Mouse (Mus musculus) liver, embryonic 11.5 days (tissue): ENCODE measurements around the gene Mycbp2. TPM values are rescaled to one million over a fixed set of nuclear protein-coding genes. Genes with fewer than 3 reads are reported as not detected.

Source experiments
- ATAC-seq: fragments of 200-750 bp; cut with Nextera tagmentation; replicated peaks from 2 replicates; pipeline ENCODE4 v1.8.0; 2017; ENCODE audit warnings: moderate number of reproducible peaks, mild to moderate bottlenecking, moderate TSS enrichment, moderate library complexity; ENCODE audit not compliant: low FRiP score
- DNase-seq: peaks from one replicate; pipeline ENCODE4 v3.0.0-alpha.2; 2017; ENCODE audit warnings: low spot score
- H3K27ac ChIP-seq: fragments of 300-500 bp; sonication (generic); 2 replicates; pipeline ENCODE4 v1.5.1; 2014; ENCODE audit warnings: mild to moderate bottlenecking, low read depth, low read length, control low read depth
- H3K27me3 ChIP-seq: fragments of 300-500 bp; sonication (generic); replicated peaks from 2 replicates; pipeline ENCODE4 v1.6.1; 2014; ENCODE audit warnings: low read length, mixed read lengths; ENCODE audit not compliant: control insufficient read depth, insufficient read depth
- H3K36me3 ChIP-seq: fragments of 300-500 bp; sonication (generic); 2 replicates; pipeline ENCODE4 v1.6.1; 2014; ENCODE audit warnings: mild to moderate bottlenecking, low read length, moderate library complexity, mixed read lengths; ENCODE audit not compliant: control insufficient read depth, insufficient read depth
- H3K4me1 ChIP-seq: fragments of 300-500 bp; sonication (generic); replicated peaks from 2 replicates; pipeline ENCODE4 v1.6.1; 2014; ENCODE audit warnings: low read length, mixed read lengths; ENCODE audit not compliant: control insufficient read depth, insufficient read depth
- H3K4me2 ChIP-seq: fragments of 300-500 bp; sonication (generic); 2 replicates; pipeline ENCODE4 v1.6.1; 2014; ENCODE audit warnings: mild to moderate bottlenecking, control low read depth, moderate library complexity
- H3K4me3 ChIP-seq: fragments of 300-500 bp; sonication (generic); 2 replicates; pipeline ENCODE4 v1.5.1; 2014; ENCODE audit warnings: low read depth, low read length, control low read depth
- H3K9ac ChIP-seq: fragments of 300-500 bp; sonication (generic); 2 replicates; pipeline ENCODE4 v1.6.1; 2014; ENCODE audit warnings: low read depth, low read length, control low read depth
- H3K9me3 ChIP-seq: fragments of 300-500 bp; sonication (generic); 2 replicates; pipeline ENCODE4 v1.6.1; 2016; ENCODE audit warnings: low read length, inconsistent platforms, mixed read lengths; ENCODE audit not compliant: control insufficient read depth
- WGBS: fragments of 180-500 bp; shearing (Covaris S2); extraction: QIAGEN DNeasy Blood & Tissue Kit; methylation state at CpG from one replicate; pipeline ENCODE4 v1.1.7; 2014; 5-methylcytosine and 5-hydroxymethylcytosine counted together
- polyA plus RNA-seq: library from polyadenylated mRNA; unstranded; fragments of >200 nt; fragmentation: Nextera tagmentation; extraction: Ambion mirVana; gene quantifications from 2 replicates; pipeline ENCODE4 v1.2.1, GENCODE M21; 2014

Mycbp2 gene
- polyA plus RNA-seq, 1 experiment from 2014 or later = 17.7 TPM

- no peaks in the 10 kb centered on the region for H3K4me1 ChIP-seq
- ATAC-seq (no peak), DNase-seq (no peak)
- WGBS = 91% methylated on average over 5 of the region's 5 CpGs
- H3K9ac ChIP-seq = no peak overlapping the region
- peaks cover 10% of the 10 kb centered on the region for H3K36me3 ChIP-seq
- H3K9me3 ChIP-seq = no peaks in the 10 kb centered on the region
- H3K27ac ChIP-seq = no peak overlapping the region
- H3K4me3 ChIP-seq = no peak overlapping the region
- no peaks in the 10 kb centered on the region for H3K27me3 ChIP-seq
- H3K4me2 ChIP-seq = no peak overlapping the region
Measured at GRCm38 (mm10) chr14:103150139-103150538, 196.5 kb downstream of the Mycbp2 start.

GRCm38 (mm10) chr14:103131991-103132390 lies 214.6 kb downstream of the Mycbp2 start:
- DNase-seq (no peak), ATAC-seq (peak; percentile 56; the same call in 1 of the 2 replicates)
- Histone ChIP-seq H3K9me3 (no peaks in the 10 kb centered on the region), H3K27me3 (no peaks in the 10 kb centered on the region), H3K4me3 (no peak overlapping the region), H3K9ac (no peak overlapping the region), H3K36me3 (peaks cover 28% of the 10 kb centered on the region), H3K4me2 (no peak overlapping the region), H3K27ac (no peak overlapping the region), H3K4me1 (no peaks in the 10 kb centered on the region)
- 66% methylated on average over 2 of the region's 2 CpGs for WGBS

GRCm38 (mm10) chr14:103125756-103126155 lies 220.9 kb downstream of the Mycbp2 start:
- DNase-seq = no peak
- H3K4me3 ChIP-seq = no peak overlapping the region
- H3K27ac ChIP-seq = no peak overlapping the region
- ATAC-seq = no peak
- H3K4me1 ChIP-seq = no peaks in the 10 kb centered on the region
- no peaks in the 10 kb centered on the region for H3K9me3 ChIP-seq
- H3K4me2 ChIP-seq = no peak overlapping the region
- no peaks in the 10 kb centered on the region for H3K27me3 ChIP-seq
- H3K9ac ChIP-seq = no peak overlapping the region
- peaks cover 28% of the 10 kb centered on the region; the same call in 1 of the 2 replicates for H3K36me3 ChIP-seq
- 88% methylated on average over 6 of the region's 6 CpGs for WGBS

- peaks cover 13% of the 10 kb centered on the region for H3K36me3 ChIP-seq
- ATAC-seq (peak; percentile 56), DNase-seq (no peak)
- no peak overlapping the region for H3K27ac ChIP-seq
- H3K27me3 ChIP-seq = no peaks in the 10 kb centered on the region
- no peak overlapping the region for H3K4me2 ChIP-seq
- no peaks in the 10 kb centered on the region for H3K4me1 ChIP-seq
- H3K4me3 ChIP-seq = no peak overlapping the region
- H3K9ac ChIP-seq = no peak overlapping the region
- 93% methylated on average over 3 of the region's 3 CpGs for WGBS
- no peaks in the 10 kb centered on the region for H3K9me3 ChIP-seq
Measured at GRCm38 (mm10) chr14:103114994-103115670, 231.5 kb downstream of the Mycbp2 start.

GRCm38 (mm10) chr14:103112606-103113363 lies 233.8 kb downstream of the Mycbp2 start:
- no peak overlapping the region for H3K9ac ChIP-seq
- no peak overlapping the region for H3K4me3 ChIP-seq
- ATAC-seq (no peak), DNase-seq (no peak)
- no peaks in the 10 kb centered on the region for H3K27me3 ChIP-seq
- H3K36me3 ChIP-seq = peaks cover 4% of the 10 kb centered on the region; the same call in 1 of the 2 replicates
- 87% methylated on average over 3 of the region's 3 CpGs for WGBS
- H3K27ac ChIP-seq = no peak overlapping the region
- no peaks in the 10 kb centered on the region for H3K9me3 ChIP-seq
- H3K4me1 ChIP-seq = no peaks in the 10 kb centered on the region
- H3K4me2 ChIP-seq = no peak overlapping the region

GRCm38 (mm10) chr14:103109971-103110370 lies 236.6 kb downstream of the Mycbp2 start:
- Histone ChIP-seq H3K27ac (no peak overlapping the region), H3K27me3 (no peaks in the 10 kb centered on the region), H3K4me2 (no peak overlapping the region), H3K9me3 (no peaks in the 10 kb centered on the region), H3K9ac (no peak overlapping the region), H3K4me3 (no peak overlapping the region), H3K36me3 (0 out of 2 replicates have a peak, but pooled peaks cover 2% of the 10 kb centered on the region), H3K4me1 (no peaks in the 10 kb centered on the region)
- DNase-seq (no peak), ATAC-seq (no peak)
- WGBS = 83% methylated on average over 4 of the region's 4 CpGs

- ATAC-seq = no peak
- WGBS = 86% methylated on average over 2 of the region's 2 CpGs
Measured at GRCm38 (mm10) chr14:103106301-103106700, 240.3 kb downstream of the Mycbp2 start.

GRCm38 (mm10) chr14:103102731-103103335 lies 243.8 kb downstream of the Mycbp2 start:
- WGBS = 77% methylated on average over 10 of the region's 10 CpGs
- no peaks in the 10 kb centered on the region for H3K36me3 ChIP-seq
- no peak for DNase-seq
- H3K27ac ChIP-seq = no peak overlapping the region
- H3K4me3 ChIP-seq = no peak overlapping the region
- ATAC-seq = no peak
- no peaks in the 10 kb centered on the region for H3K27me3 ChIP-seq
- H3K9ac ChIP-seq = no peak overlapping the region
- no peak overlapping the region for H3K4me2 ChIP-seq
- no peaks in the 10 kb centered on the region for H3K9me3 ChIP-seq
- no peaks in the 10 kb centered on the region for H3K4me1 ChIP-seq

More at GRCm38 (mm10) chr14:103106301-103106700, 240.3 kb downstream of the Mycbp2 start:
- no peak for DNase-seq
- Histone ChIP-seq H3K9me3 (no peaks in the 10 kb centered on the region), H3K27me3 (no peaks in the 10 kb centered on the region), H3K4me3 (no peak overlapping the region), H3K4me2 (no peak overlapping the region), H3K27ac (no peak overlapping the region), H3K9ac (no peak overlapping the region), H3K36me3 (no peaks in the 10 kb centered on the region), H3K4me1 (no peaks in the 10 kb centered on the region)
